Mouse (Mus musculus): ENCODE measurements at regions not wholly inside any gene's neighbourhood (a gene's known extent, or its start where the extent isn't known, plus 50 kb on each side); places are given as distances from the start of the nearest gene placed in this dataset.

GRCm38 (mm10) chr10:46954701-46955100, 1377.1 kb downstream of the Hace1 start:
- no peak for DNase-seq (ENCODE audit: low spot score)
- Histone ChIP-seq H3K9ac (replicated peaks; ENCODE audit: low read length) (no peak overlapping the region), H3K9me3 (ENCODE audit: low read length) (no peaks in the 10 kb centered on the region), H3K4me1 (ENCODE audit: insufficient read depth, low read length) (no peaks in the 10 kb centered on the region), H3K27me3 (ENCODE audit: insufficient read depth, low read length) (no peaks in the 10 kb centered on the region), H3K4me3 (ENCODE audit: low read length) (no peak overlapping the region), H3K4me2 (ENCODE audit: low read depth, low read length) (no peak overlapping the region), H3K36me3 (ENCODE audit: insufficient read depth, low read length) (no peaks in the 10 kb centered on the region), H3K27ac (no peak overlapping the region)
- 74% methylated on average over 1 of the region's 1 CpGs for WGBS
- TF ChIP-seq CTCF (IDR thresholded peaks at IDR 0.05; ENCODE audit: low read depth) = no peak
- ATAC-seq = no peak

- 0 out of 2 replicates have a peak, but pooled peaks cover 3% of the 10 kb centered on the region for H3K9me3 ChIP-seq (ENCODE audit: low read length)
- H3K36me3 ChIP-seq (ENCODE audit: insufficient read depth, low read length) = no peaks in the 10 kb centered on the region
- H3K4me2 ChIP-seq (ENCODE audit: low read depth, low read length) = no peak overlapping the region
- DNase-seq (ENCODE audit: low spot score) (no peak), ATAC-seq (no peak)
- no peak overlapping the region for H3K4me3 ChIP-seq (ENCODE audit: low read length)
- TF ChIP-seq CTCF (IDR thresholded peaks at IDR 0.05; ENCODE audit: low read depth) = no peak
- no peak overlapping the region for H3K27ac ChIP-seq
- no peaks in the 10 kb centered on the region for H3K4me1 ChIP-seq (ENCODE audit: insufficient read depth, low read length)
- H3K27me3 ChIP-seq (ENCODE audit: insufficient read depth, low read length) = no peaks in the 10 kb centered on the region
- no peak overlapping the region for H3K9ac ChIP-seq (replicated peaks; ENCODE audit: low read length)
Measured at GRCm38 (mm10) chr10:46980410-46980809, 1402.8 kb downstream of the Hace1 start.

GRCm38 (mm10) chr10:46999701-47000100, 1422.1 kb downstream of the Hace1 start:
- no peak for TF ChIP-seq CTCF (IDR thresholded peaks at IDR 0.05; ENCODE audit: low read depth)
- no peak overlapping the region for H3K27ac ChIP-seq
- 96% methylated on average over 1 of the region's 1 CpGs for WGBS
- no peaks in the 10 kb centered on the region for H3K27me3 ChIP-seq (ENCODE audit: insufficient read depth, low read length)
- no peaks in the 10 kb centered on the region for H3K4me1 ChIP-seq (ENCODE audit: insufficient read depth, low read length)
- H3K9ac ChIP-seq (replicated peaks; ENCODE audit: low read length) = no peak overlapping the region
- no peak for ATAC-seq
- H3K4me3 ChIP-seq (ENCODE audit: low read length) = no peak overlapping the region
- H3K4me2 ChIP-seq (ENCODE audit: low read depth, low read length) = no peak overlapping the region
- no peaks in the 10 kb centered on the region for H3K9me3 ChIP-seq (ENCODE audit: low read length)
- no peaks in the 10 kb centered on the region for H3K36me3 ChIP-seq (ENCODE audit: insufficient read depth, low read length)
- no peak for DNase-seq (ENCODE audit: low spot score)

GRCm38 (mm10) chr10:47028765-47029164, 1451.1 kb downstream of the Hace1 start:
- Histone ChIP-seq H3K27ac (no peak overlapping the region), H3K9me3 (ENCODE audit: low read length) (no peaks in the 10 kb centered on the region), H3K9ac (replicated peaks; ENCODE audit: low read length) (no peak overlapping the region), H3K4me1 (ENCODE audit: insufficient read depth, low read length) (no peaks in the 10 kb centered on the region), H3K36me3 (ENCODE audit: insufficient read depth, low read length) (no peaks in the 10 kb centered on the region), H3K27me3 (ENCODE audit: insufficient read depth, low read length) (no peaks in the 10 kb centered on the region), H3K4me2 (ENCODE audit: low read depth, low read length) (no peak overlapping the region), H3K4me3 (ENCODE audit: low read length) (no peak overlapping the region)
- no peak for TF ChIP-seq CTCF (IDR thresholded peaks at IDR 0.05; ENCODE audit: low read depth)
- DNase-seq (ENCODE audit: low spot score) (no peak), ATAC-seq (no peak)

GRCm38 (mm10) chr10:47054672-47055071, 1477.0 kb downstream of the Hace1 start:
- no peaks in the 10 kb centered on the region for H3K4me1 ChIP-seq (ENCODE audit: insufficient read depth, low read length)
- no peak overlapping the region for H3K4me2 ChIP-seq (ENCODE audit: low read depth, low read length)
- no peak overlapping the region for H3K9ac ChIP-seq (replicated peaks; ENCODE audit: low read length)
- H3K27ac ChIP-seq = no peak overlapping the region
- no peaks in the 10 kb centered on the region for H3K9me3 ChIP-seq (ENCODE audit: low read length)
- TF ChIP-seq CTCF (IDR thresholded peaks at IDR 0.05; ENCODE audit: low read depth) = no peak
- no peaks in the 10 kb centered on the region for H3K27me3 ChIP-seq (ENCODE audit: insufficient read depth, low read length)
- H3K4me3 ChIP-seq (ENCODE audit: low read length) = no peak overlapping the region
- WGBS = 86% methylated on average over 2 of the region's 2 CpGs
- H3K36me3 ChIP-seq (ENCODE audit: insufficient read depth, low read length) = no peaks in the 10 kb centered on the region
- ATAC-seq = no peak
- DNase-seq (ENCODE audit: low spot score) = no peak

- H3K9me3 ChIP-seq (ENCODE audit: low read length) = no peaks in the 10 kb centered on the region
- TF ChIP-seq CTCF (IDR thresholded peaks at IDR 0.05; ENCODE audit: low read depth) = no peak
- H3K4me1 ChIP-seq (ENCODE audit: insufficient read depth, low read length) = no peaks in the 10 kb centered on the region
- ATAC-seq (peak; percentile 51; the same call in 1 of the 2 replicates), DNase-seq (ENCODE audit: low spot score) (peak; percentile 57)
- no peak overlapping the region for H3K27ac ChIP-seq
- H3K9ac ChIP-seq (replicated peaks; ENCODE audit: low read length) = no peak overlapping the region
- no peaks in the 10 kb centered on the region for H3K27me3 ChIP-seq (ENCODE audit: insufficient read depth, low read length)
- H3K36me3 ChIP-seq (ENCODE audit: insufficient read depth, low read length) = no peaks in the 10 kb centered on the region
- H3K4me2 ChIP-seq (ENCODE audit: low read depth, low read length) = no peak overlapping the region
- WGBS = 29% methylated on average over 1 of the region's 1 CpGs
- no peak overlapping the region for H3K4me3 ChIP-seq (ENCODE audit: low read length)
Measured at GRCm38 (mm10) chr10:47102551-47102950, 1524.9 kb downstream of the Hace1 start.
